Mouse (Mus musculus): ENCODE measurements around the gene Akap13.

- TF ChIP-seq POLR2A (IDR thresholded peaks at IDR 0.05; ENCODE audit: low read depth, low read length) = no peak
- TF ChIP-seq CTCF (IDR thresholded peaks at IDR 0.05; ENCODE audit: borderline replicate concordance, insufficient read depth, low read length) = no peak
Observed at GRCm38 (mm10) chr7:75525716-75526401, 70.5 kb downstream of the Akap13 start.
